ENCODE assay signal across 8 mouse cellular contexts in the genomic region with DNA sequence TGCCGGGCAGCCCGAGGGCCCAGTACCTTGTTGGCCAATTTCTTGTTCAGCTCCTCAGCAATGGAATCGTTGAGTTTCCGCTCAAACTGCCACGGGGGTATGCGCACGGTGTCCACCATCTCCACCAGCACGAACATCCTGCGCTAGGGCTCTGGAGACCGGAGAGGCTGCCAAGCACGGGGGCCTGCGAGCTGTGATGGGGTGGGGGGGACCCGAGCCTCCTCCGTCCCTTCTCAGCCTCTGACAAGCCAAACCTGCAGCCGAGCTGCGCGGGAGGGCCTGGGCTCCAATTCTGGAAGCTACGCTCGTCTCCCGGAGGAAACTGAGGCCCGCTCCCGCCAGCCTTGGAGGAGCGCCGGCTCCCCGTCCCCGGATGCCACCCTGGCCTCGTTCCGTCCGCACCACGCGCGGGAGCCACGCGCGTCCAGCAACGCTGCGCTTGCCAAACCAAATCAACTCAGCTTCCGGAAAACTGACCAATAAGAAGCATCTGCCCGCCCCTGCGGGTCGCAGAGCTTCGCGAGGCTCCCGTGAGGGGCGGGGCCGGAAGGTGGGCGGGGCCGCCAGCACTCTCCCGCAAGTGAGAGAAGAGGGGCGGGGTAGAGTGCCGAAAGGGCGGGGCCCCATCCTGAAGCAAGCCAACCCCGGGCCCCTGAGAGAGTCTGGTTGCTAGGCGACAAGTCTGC. TPM values are rescaled to one million over a fixed set of nuclear protein-coding genes. Genes with fewer than 3 reads are reported as not detected.
DNase-seq lines count a peak whose midpoint lies in the region; ATAC-seq and TF ChIP-seq lines count a peak whose summit lies in the region.

Polr3h (minus strand) TSS at position 481 of the 686 bp plus-strand sequence.

- H3K27me3 ChIP-seq in forebrain, embryonic 10.5 days (ENCODE audit: poor library complexity, severe bottlenecking), result no peaks in the 10 kb centered on the region
- H3K27me3 ChIP-seq in heart, embryonic 15.5 days, result no peaks in the 10 kb centered on the region
- H3K27me3 ChIP-seq in liver, embryonic 14.5 days (ENCODE audit: control insufficient read depth, insufficient read depth, low read length), result no peaks in the 10 kb centered on the region
- H3K27me3 ChIP-seq in neural tube, embryonic 11.5 days (ENCODE audit: control insufficient read depth, insufficient read depth, low read length), result no peaks in the 10 kb centered on the region
- no peaks in the 10 kb centered on the region for H3K27me3 ChIP-seq in stomach, postnatal 0 days (ENCODE audit: control insufficient read depth, insufficient read depth, low read length)

- H3K36me3 ChIP-seq in forebrain, embryonic 10.5 days (replicated peaks), result peaks cover 30% of the 10 kb centered on the region
- no peaks in the 10 kb centered on the region for H3K36me3 ChIP-seq in heart, embryonic 15.5 days
- peaks cover 2% of the 10 kb centered on the region for H3K36me3 ChIP-seq in liver, embryonic 14.5 days (replicated peaks; ENCODE audit: control insufficient read depth, insufficient read depth, low read depth)
- no peaks in the 10 kb centered on the region for H3K36me3 ChIP-seq in neural tube, embryonic 11.5 days (ENCODE audit: control insufficient read depth, insufficient read depth, low read length)
- H3K36me3 ChIP-seq in stomach, postnatal 0 days (ENCODE audit: control insufficient read depth, insufficient read depth, low read length), result no peaks in the 10 kb centered on the region

- H3K27ac ChIP-seq in forebrain, embryonic 10.5 days, result peak within 1 kb of the TSS; percentile 89
- peak within 1 kb of the TSS; percentile 64; the same call in 1 of the 2 replicates for H3K27ac ChIP-seq in heart, embryonic 15.5 days
- peak within 1 kb of the TSS; percentile 75 for H3K27ac ChIP-seq in liver, embryonic 14.5 days
- peak within 1 kb of the TSS; percentile 73 for H3K27ac ChIP-seq in neural tube, embryonic 11.5 days (ENCODE audit: low read depth, low read length)
- H3K27ac ChIP-seq in stomach, postnatal 0 days (replicated peaks), result peak within 1 kb of the TSS; percentile 74

- H3K4me3 ChIP-seq in forebrain, embryonic 10.5 days, result peak within 1 kb of the TSS; percentile 92
- peak within 1 kb of the TSS; percentile 81 for H3K4me3 ChIP-seq in heart, embryonic 15.5 days
- peak within 1 kb of the TSS; percentile 66 to 72 for H3K4me3 ChIP-seq in liver, embryonic 14.5 days (ENCODE audit: insufficient read depth in 1 of 2, low read depth in 2 of 2, low read length in 2 of 2)
- H3K4me3 ChIP-seq in neural tube, embryonic 11.5 days (ENCODE audit: low read depth, low read length), result peak within 1 kb of the TSS; percentile 48
- peak within 1 kb of the TSS; percentile 61 for H3K4me3 ChIP-seq in stomach, postnatal 0 days (ENCODE audit: low read depth, low read length)

- peak; percentile 96 for ATAC-seq in heart, embryonic 15.5 days (replicated peaks; ENCODE audit: insufficient number of reproducible peaks, insufficient read depth, low FRiP score, low read depth)
- ATAC-seq in liver, embryonic 14.5 days (ENCODE audit: insufficient read depth), result peak; percentile 90
- ATAC-seq in neural tube, embryonic 11.5 days (ENCODE audit: insufficient read depth, low FRiP score, low TSS enrichment), result peak; percentile 92
- peak; percentile 97 for ATAC-seq in stomach, postnatal 0 days (ENCODE audit: low FRiP score, low TSS enrichment)

- TF ChIP-seq CTCF in liver, embryonic 14.5 days (IDR thresholded peaks at IDR 0.05; ENCODE audit: low read depth), result no peak
- no peak for TF ChIP-seq CTCF in stomach, postnatal 0 days (IDR thresholded peaks at IDR 0.05; ENCODE audit: low read depth)

- H3K9me3 ChIP-seq in forebrain, embryonic 10.5 days, result no peaks in the 10 kb centered on the region
- H3K9me3 ChIP-seq in heart, embryonic 15.5 days (replicated peaks), result no peaks in the 10 kb centered on the region
- H3K9me3 ChIP-seq in liver, embryonic 14.5 days (ENCODE audit: control insufficient read depth, low read length), result no peaks in the 10 kb centered on the region
- no peaks in the 10 kb centered on the region for H3K9me3 ChIP-seq in neural tube, embryonic 11.5 days (ENCODE audit: control insufficient read depth, low read length)
- no peaks in the 10 kb centered on the region for H3K9me3 ChIP-seq in stomach, postnatal 0 days (ENCODE audit: control insufficient read depth, low read length)

- H3K9ac ChIP-seq in heart, embryonic 15.5 days, result peak within 1 kb of the TSS; percentile 77
- peak within 1 kb of the TSS; percentile 70 for H3K9ac ChIP-seq in liver, embryonic 14.5 days (replicated peaks)
- H3K9ac ChIP-seq in neural tube, embryonic 11.5 days (ENCODE audit: low read length), result peak within 1 kb of the TSS; percentile 53
- peak within 1 kb of the TSS; percentile 71 for H3K9ac ChIP-seq in stomach, postnatal 0 days (ENCODE audit: low read length)

- peak; percentile 85 to 91 for DNase-seq in CD8-positive naive resting alpha-beta T cell, adult 2 months (ENCODE audit: low read depth in 2 of 2, low spot score in 2 of 2)
- peak; percentile 100 for DNase-seq in c-Kit-positive CD71-negative TER-119-negative erythroid progenitor cells, embryonic 14.5 days (ENCODE audit: low read depth)
- peak; percentile 97 for DNase-seq in forebrain, embryonic 10.5 days (ENCODE audit: extremely low spot score, low spot score)
- peak; percentile 98 for DNase-seq in kidney, postnatal 25 days
- DNase-seq in liver, embryonic 14.5 days (ENCODE audit: low read depth in 3 of 3, low spot score in 3 of 3), result peak; percentile 91 to 95 (median 94)
- DNase-seq in neural tube, embryonic 11.5 days (ENCODE audit: low spot score), result peak; percentile 98
- peak; percentile 98 for DNase-seq in stomach, postnatal 0 days (ENCODE audit: low spot score)

- peaks cover 42% of the 10 kb centered on the region for H3K4me1 ChIP-seq in forebrain, embryonic 10.5 days
- H3K4me1 ChIP-seq in heart, embryonic 15.5 days (replicated peaks), result peaks cover 25% of the 10 kb centered on the region
- peaks cover 14 to 21% of the 10 kb centered on the region in 2 experiments; a peak in 3 of 4 replicates for H3K4me1 ChIP-seq in liver, embryonic 14.5 days (replicated peaks; ENCODE audit: control insufficient read depth in 2 of 2, insufficient read depth in 2 of 2, low read length in 1 of 2)
- peaks cover 3% of the 10 kb centered on the region for H3K4me1 ChIP-seq in neural tube, embryonic 11.5 days (ENCODE audit: control insufficient read depth, insufficient read depth, low read length)
- 0 out of 2 replicates have a peak, but pooled peaks cover 8% of the 10 kb centered on the region for H3K4me1 ChIP-seq in stomach, postnatal 0 days (replicated peaks; ENCODE audit: control insufficient read depth, insufficient read depth)

- no peak for TF ChIP-seq EP300 in liver, embryonic 14.5 days (IDR thresholded peaks at IDR 0.05; ENCODE audit: low read depth)
- no peak for TF ChIP-seq EP300 in stomach, postnatal 0 days (optimal IDR thresholded peaks at IDR 0.05)

- H3K4me2 ChIP-seq in heart, embryonic 15.5 days, result peak within 1 kb of the TSS; percentile 98
- peak within 1 kb of the TSS; percentile 80 for H3K4me2 ChIP-seq in liver, embryonic 14.5 days (ENCODE audit: low read depth)
- peak within 1 kb of the TSS; percentile 79 for H3K4me2 ChIP-seq in neural tube, embryonic 11.5 days (ENCODE audit: low read depth)
- peak within 1 kb of the TSS; percentile 91 for H3K4me2 ChIP-seq in stomach, postnatal 0 days (replicated peaks; ENCODE audit: low read depth)

- under 1% methylated on average over 54 of the region's 54 CpGs for WGBS in forebrain, embryonic 10.5 days
- under 1% methylated on average over 54 of the region's 54 CpGs for WGBS in heart, embryonic 15.5 days
- 1% methylated on average over 54 of the region's 54 CpGs for WGBS in liver, embryonic 14.5 days (ENCODE audit: insufficient replicate concordance)
- under 1% methylated on average over 54 of the region's 54 CpGs for WGBS in neural tube, embryonic 11.5 days
- under 1% methylated on average over 54 of the region's 54 CpGs for WGBS in stomach, postnatal 0 days

RNA-seq across cellular contexts. Expression of gene Polr3h, which starts in this region (rescaled TPM):
- 84.0 and 90.8 TPM in 2 replicates for polyA plus RNA-seq in forebrain, embryonic 10.5 days (2016; fragmentation: Nextera tagmentation; extraction: Ambion mirVana)
- 134 and 145 TPM in 2 replicates for polyA plus RNA-seq in heart, embryonic 15.5 days (2015; fragmentation: Nextera tagmentation; extraction: Ambion mirVana)
- 13.2 and 13.7 TPM in 2 replicates for polyA plus RNA-seq in liver, embryonic 14.5 days (2012; rRNA removed)
- 68.3 and 77.5 TPM in 2 replicates for polyA plus RNA-seq in liver, embryonic 14.5 days (2014; fragmentation: Nextera tagmentation; extraction: Ambion mirVana)
- 73.9 and 83.0 TPM in 2 replicates for polyA plus RNA-seq in neural tube, embryonic 11.5 days (2014; fragmentation: Nextera tagmentation; extraction: Ambion mirVana)
- 65.6 and 66.4 TPM in 2 replicates for polyA plus RNA-seq in stomach, postnatal 0 days (2015; fragmentation: Nextera tagmentation; extraction: Ambion mirVana)

Comparison
In these comparisons a context has a peak if more than half of its experiments do, and no peak if none do; other contexts are left out.
1. Peak in every context shown above with its lines: DNase-seq, ATAC-seq, H3K4me3 ChIP-seq and H3K27ac ChIP-seq.